Mouse (Mus musculus) stomach, embryonic 14.5 days (tissue): Measurements from ENCODE around the gene Acyp1. TPM values are rescaled to one million over a fixed set of nuclear protein-coding genes. Genes with fewer than 3 reads are reported as not detected.
A peak's percentile ranks its signal among the peaks of the same experiment; 100 is the strongest.

Source experiments
- ATAC-seq: fragments of 200-750 bp; cut with Nextera tagmentation; 2 replicates; pipeline ENCODE4 v1.8.0; 2017; ENCODE audit warnings: low read depth, moderate TSS enrichment; ENCODE audit not compliant: insufficient number of reproducible peaks, insufficient read depth, low FRiP score
- H3K27ac ChIP-seq: fragments of 300-500 bp; sonication (generic); 2 replicates; pipeline ENCODE4 v1.5.1; 2014; ENCODE audit warnings: mild to moderate bottlenecking, low read length, moderate library complexity, mixed read lengths
- H3K27me3 ChIP-seq: fragments of 300-500 bp; sonication (generic); 2 replicates; pipeline ENCODE4 v1.6.1; 2014; ENCODE audit warnings: low read length, control low read depth, mixed read lengths; ENCODE audit not compliant: control insufficient read depth, insufficient read depth
- H3K36me3 ChIP-seq: fragments of 300-500 bp; sonication (generic); 2 replicates; pipeline ENCODE4 v1.6.1; 2014; ENCODE audit warnings: mild to moderate bottlenecking, control low read depth, low read length, moderate library complexity, mixed read lengths; ENCODE audit not compliant: control insufficient read depth, insufficient read depth
- H3K4me1 ChIP-seq: fragments of 300-500 bp; sonication (generic); 2 replicates; pipeline ENCODE4 v1.6.1; 2014; ENCODE audit warnings: low read length, control low read depth, mixed read lengths; ENCODE audit not compliant: control insufficient read depth, insufficient read depth
- H3K4me2 ChIP-seq: fragments of 300-500 bp; sonication (generic); replicated peaks from 2 replicates; pipeline ENCODE4 v1.6.1; 2014; ENCODE audit warnings: low read depth, low read length, control low read depth
- H3K4me3 ChIP-seq: fragments of 300-500 bp; sonication (generic); 2 replicates; pipeline ENCODE4 v1.5.1; 2014; ENCODE audit warnings: low read depth, low read length, control low read depth
- H3K9ac ChIP-seq: fragments of 300-500 bp; sonication (generic); replicated peaks from 2 replicates; pipeline ENCODE4 v1.6.1; 2014; ENCODE audit warnings: low read depth, mild to moderate bottlenecking, control low read depth, low read length, moderate library complexity, mixed read lengths
- H3K9me3 ChIP-seq: fragments of 300-500 bp; sonication (generic); 2 replicates; pipeline ENCODE4 v1.6.1; 2016; ENCODE audit warnings: low read depth, low read length, control low read depth; ENCODE audit not compliant: control insufficient read depth
- WGBS: fragments of 180-500 bp; shearing (Covaris S2); extraction: QIAGEN DNeasy Blood & Tissue Kit; methylation state at CpG from one replicate; pipeline ENCODE4 v1.1.7; 2014; 5-methylcytosine and 5-hydroxymethylcytosine counted together
- polyA plus RNA-seq: library from polyadenylated mRNA; unstranded; fragments of >200 nt; fragmentation: Nextera tagmentation; extraction: Ambion mirVana; gene quantifications from 2 replicates; pipeline ENCODE4 v1.2.1, GENCODE M21; 2014

Acyp1 gene
- polyA plus RNA-seq, 1 experiment from 2014 or later = 56.8 TPM

GRCm38 (mm10) chr12:85269821-85270220 is 18.4 kb downstream of the Acyp1 start:
- Histone ChIP-seq H3K4me2 (peak overlapping the region; percentile 53), H3K9me3 (no peaks in the 10 kb centered on the region), H3K36me3 (0 out of 2 replicates have a peak, but pooled peaks cover under 1% of the 10 kb centered on the region), H3K27ac (peak overlapping the region; percentile 72), H3K9ac (peak overlapping the region; percentile 67), H3K4me1 (peaks cover 4% of the 10 kb centered on the region; the same call in 1 of the 2 replicates), H3K27me3 (no peaks in the 10 kb centered on the region), H3K4me3 (peak overlapping the region; percentile 51)
- no peak for ATAC-seq
- WGBS = 51% methylated on average over 3 of the region's 3 CpGs

DNA sequence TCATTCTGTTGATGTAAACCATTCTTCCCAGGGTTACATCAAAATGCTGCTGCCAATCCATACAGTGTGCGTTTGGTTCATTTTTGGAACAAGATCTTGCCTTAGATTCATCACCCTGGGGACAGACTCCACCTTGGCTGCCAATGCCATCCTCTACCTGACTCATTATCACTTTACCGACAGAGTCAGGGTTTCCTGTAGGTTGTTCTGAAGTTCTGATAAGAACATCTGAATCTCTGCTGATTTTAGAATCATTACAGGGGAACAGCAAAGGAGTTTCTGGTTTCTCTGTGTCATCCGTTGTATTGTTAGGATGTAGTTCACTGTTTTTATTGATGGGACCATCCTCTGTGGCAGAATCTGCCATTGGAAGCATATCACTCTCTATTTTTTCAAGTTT is 22.0 kb downstream of the Acyp1 start:
- H3K4me2 ChIP-seq = no peak overlapping the region
- 87% methylated on average over 3 of the region's 3 CpGs for WGBS
- H3K9ac ChIP-seq = no peak overlapping the region
- H3K4me1 ChIP-seq = peaks cover 18% of the 10 kb centered on the region; the same call in 1 of the 2 replicates
- H3K36me3 ChIP-seq = no peaks in the 10 kb centered on the region
- no peaks in the 10 kb centered on the region for H3K9me3 ChIP-seq
- H3K4me3 ChIP-seq = no peak overlapping the region
- ATAC-seq = no peak
- no peaks in the 10 kb centered on the region for H3K27me3 ChIP-seq
- H3K27ac ChIP-seq = no peak overlapping the region

DNA sequence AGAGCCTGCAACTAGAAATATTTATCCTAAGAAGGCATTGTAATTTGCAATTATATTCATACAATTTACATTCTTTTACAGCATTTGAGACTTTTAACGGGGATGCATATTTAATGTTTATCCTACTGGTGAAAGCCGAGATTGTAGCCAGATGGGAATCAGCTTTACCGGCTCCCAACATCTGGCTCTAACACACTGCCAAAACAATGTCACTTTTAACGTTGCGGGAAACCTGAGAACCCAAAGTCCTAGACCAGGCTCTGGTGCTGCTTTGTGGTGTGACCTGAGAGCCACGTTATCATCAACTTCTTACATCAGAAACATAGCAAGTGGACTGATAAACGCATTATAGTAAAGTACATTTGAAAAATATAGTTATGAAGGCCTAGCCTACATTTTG is 23.3 kb downstream of the Acyp1 start:
- peak overlapping the region; percentile 17; the same call in 1 of the 2 replicates for H3K27ac ChIP-seq
- H3K4me1 ChIP-seq = peaks cover 18% of the 10 kb centered on the region; the same call in 1 of the 2 replicates
- WGBS = 30% methylated on average over 7 of the region's 7 CpGs
- no peak overlapping the region for H3K9ac ChIP-seq
- no peak overlapping the region for H3K4me2 ChIP-seq
- H3K36me3 ChIP-seq = no peaks in the 10 kb centered on the region
- H3K4me3 ChIP-seq = no peak overlapping the region
- no peak for ATAC-seq
- H3K27me3 ChIP-seq = no peaks in the 10 kb centered on the region
- no peaks in the 10 kb centered on the region for H3K9me3 ChIP-seq

GRCm38 (mm10) chr12:85264531-85264930 is 23.7 kb downstream of the Acyp1 start:
- 51% methylated on average over 8 of the region's 8 CpGs for WGBS
- Histone ChIP-seq H3K4me1 (peaks cover 18% of the 10 kb centered on the region; the same call in 1 of the 2 replicates), H3K9ac (no peak overlapping the region), H3K27me3 (no peaks in the 10 kb centered on the region), H3K9me3 (no peaks in the 10 kb centered on the region), H3K4me3 (no peak overlapping the region), H3K27ac (peak overlapping the region; percentile 62; the same call in 1 of the 2 replicates), H3K4me2 (no peak overlapping the region), H3K36me3 (no peaks in the 10 kb centered on the region)
- ATAC-seq = peak; percentile 62; the same call in 1 of the 2 replicates

DNA sequence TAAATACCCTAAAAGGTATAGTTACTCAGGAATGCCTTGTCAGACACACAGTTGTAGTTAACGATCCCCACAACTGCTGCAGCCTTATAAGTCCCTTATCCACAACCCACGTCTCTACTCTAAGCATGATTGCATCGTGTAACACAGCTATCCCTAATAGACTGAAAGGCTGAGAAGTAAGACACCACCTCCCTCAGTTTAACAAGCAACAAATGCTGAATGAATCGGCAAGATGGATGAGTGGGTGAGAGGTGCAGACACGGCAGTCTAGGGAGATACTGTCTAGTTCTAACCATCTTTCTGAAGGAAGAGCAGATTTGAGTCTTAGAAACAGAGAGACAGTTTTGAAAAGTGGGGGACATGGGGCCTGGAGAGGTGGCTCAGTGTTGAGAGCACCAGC is 25.0 kb downstream of the Acyp1 start:
- ATAC-seq = no peak

DNA sequence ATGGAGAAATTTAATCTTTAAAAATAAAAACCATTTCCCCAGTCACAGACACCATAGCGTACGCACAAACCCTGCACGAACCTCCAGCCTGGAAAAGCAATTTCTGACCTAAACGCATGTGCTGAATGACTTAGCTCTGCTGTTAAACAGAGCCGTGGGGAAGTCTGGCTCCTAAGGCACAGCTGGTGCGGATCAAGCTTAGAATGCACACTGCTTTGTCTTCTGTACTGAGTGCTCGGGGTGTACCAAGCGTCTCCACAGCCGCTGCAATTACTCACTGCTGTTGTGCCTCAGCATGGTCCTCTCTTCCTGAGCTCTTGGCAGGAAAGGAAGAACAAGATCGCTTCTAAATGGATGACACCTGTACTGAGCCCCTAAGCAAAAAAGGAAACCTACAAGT is 25.7 kb downstream of the Acyp1 start:
- H3K9ac ChIP-seq = no peak overlapping the region
- H3K4me1 ChIP-seq = peaks cover 18% of the 10 kb centered on the region; the same call in 1 of the 2 replicates
- no peak overlapping the region for H3K4me3 ChIP-seq
- WGBS = 30% methylated on average over 10 of the region's 10 CpGs
- no peak overlapping the region for H3K4me2 ChIP-seq
- H3K27ac ChIP-seq = peak overlapping the region; percentile 80
- H3K27me3 ChIP-seq = no peaks in the 10 kb centered on the region
- H3K36me3 ChIP-seq = no peaks in the 10 kb centered on the region
- ATAC-seq = peak; percentile 91; the same call in 1 of the 2 replicates
- no peaks in the 10 kb centered on the region for H3K9me3 ChIP-seq

More for the DNA sequence above, 25.0 kb downstream of the Acyp1 start:
- 60% methylated on average over 5 of the region's 5 CpGs for WGBS
- Histone ChIP-seq H3K9me3 (no peaks in the 10 kb centered on the region), H3K27ac (peak overlapping the region; percentile 80), H3K4me3 (no peak overlapping the region), H3K9ac (no peak overlapping the region), H3K4me1 (peaks cover 18% of the 10 kb centered on the region; the same call in 1 of the 2 replicates), H3K27me3 (no peaks in the 10 kb centered on the region), H3K4me2 (no peak overlapping the region), H3K36me3 (no peaks in the 10 kb centered on the region)

- Histone ChIP-seq H3K4me2 (no peak overlapping the region), H3K27ac (peak overlapping the region; percentile 16; the same call in 1 of the 2 replicates), H3K27me3 (no peaks in the 10 kb centered on the region), H3K4me3 (no peak overlapping the region), H3K36me3 (no peaks in the 10 kb centered on the region), H3K4me1 (peaks cover 5% of the 10 kb centered on the region; the same call in 1 of the 2 replicates), H3K9me3 (no peaks in the 10 kb centered on the region), H3K9ac (no peak overlapping the region)
- ATAC-seq = no peak
- 81% methylated on average over 7 of the region's 7 CpGs for WGBS
These were observed 31.1 kb downstream of the Acyp1 start for GRCm38 (mm10) chr12:85257008-85257639.

DNA sequence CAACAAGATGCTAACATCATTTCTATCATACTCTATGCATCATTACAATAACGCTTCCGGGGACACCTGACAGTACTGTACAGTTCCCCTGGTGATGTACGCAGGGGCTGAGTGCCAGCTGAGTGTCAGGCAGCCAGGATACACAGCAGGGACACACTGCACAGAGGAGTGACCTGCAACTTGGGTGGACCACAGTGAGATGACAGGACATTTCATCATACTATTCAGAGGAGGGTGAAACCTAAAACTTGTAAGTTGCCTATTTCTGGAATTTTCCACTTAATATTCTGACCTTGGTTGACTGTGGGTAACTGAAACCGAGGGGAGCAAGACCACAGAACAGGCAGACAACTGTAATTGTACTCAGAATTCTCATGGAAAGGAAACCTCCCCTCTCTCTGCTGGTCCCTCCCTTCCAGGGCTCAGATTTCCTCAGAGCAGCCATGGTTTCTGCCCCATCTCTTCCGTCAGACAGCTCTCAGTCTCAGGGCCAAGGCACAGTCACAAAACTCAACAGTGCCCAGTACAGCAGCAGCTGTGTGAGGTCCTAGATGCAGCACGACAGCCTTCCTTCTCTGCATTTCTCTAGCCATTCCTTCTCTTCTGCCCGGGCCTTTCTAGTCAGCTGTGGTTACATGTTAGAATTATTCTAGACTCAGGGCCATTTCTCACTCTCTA is 32.0 kb downstream of the Acyp1 start:
- no peak overlapping the region for H3K4me3 ChIP-seq
- H3K4me1 ChIP-seq = peaks cover 2% of the 10 kb centered on the region; the same call in 1 of the 2 replicates
- WGBS = 58% methylated on average over 7 of the region's 7 CpGs
- H3K27ac ChIP-seq = peak overlapping the region; percentile 10; the same call in 1 of the 2 replicates
- no peaks in the 10 kb centered on the region for H3K36me3 ChIP-seq
- no peaks in the 10 kb centered on the region for H3K27me3 ChIP-seq
- no peak overlapping the region for H3K9ac ChIP-seq
- H3K9me3 ChIP-seq = no peaks in the 10 kb centered on the region
- H3K4me2 ChIP-seq = no peak overlapping the region
- no peak for ATAC-seq
